27 mouse cellular contexts compared by ENCODE assay signal in genomic region chr4:116764001-116764400, GRCm38 (mm10). TPM values are rescaled to one million over a fixed set of nuclear protein-coding genes. Genes with fewer than 3 reads are reported as not detected.
DNase-seq lines count a peak whose midpoint lies in the region; ATAC-seq and TF ChIP-seq lines count a peak whose summit lies in the region.
"Had no signal": no experiment of that assay in that cellular context is flagged by ENCODE, and none has a peak within 500 bp of the region (broad histone marks: within the 10 kb centered on the region; RNA-seq: fewer than 3 reads in every experiment).

No protein-coding gene starts in this region.

- peak; percentile 74 for DNase-seq in heart, adult 11 months
- DNase-seq in heart, postnatal 4 days = no peak
- DNase-seq in R1 (ENCODE audit: low read depth, low spot score) = peak; percentile 57
- no peak for DNase-seq in embryo, embryonic 10.5 days (ENCODE audit: low spot score)
- DNase-seq: adrenal gland, adult 8-10 months; adrenal gland, postnatal 14 days; adrenal gland, postnatal 36 days; B cell, adult 2 months; cerebellum, adult 11-12 months; cerebellum, adult 2 months; cerebellum, adult 9-10 months; cerebellum, postnatal 10 days; cerebellum, postnatal 25 days; embryo, embryonic 11 days; forebrain, postnatal 0 days had no signal

- peaks cover 12% of the 10 kb centered on the region for H3K36me3 ChIP-seq in C2C12 (ENCODE audit: control insufficient read depth, insufficient read depth)
- H3K36me3 ChIP-seq in forebrain, embryonic 12.5 days (replicated peaks) = no peaks in the 10 kb centered on the region
- H3K36me3 ChIP-seq: embryonic facial prominence, embryonic 13.5 days; embryonic facial prominence, embryonic 15.5 days; forebrain, embryonic 10.5 days; forebrain, embryonic 15.5 days had no signal

- no peak overlapping the region for H3K9ac ChIP-seq in forebrain, embryonic 12.5 days
- H3K9ac ChIP-seq: embryonic facial prominence, embryonic 13.5 days; embryonic facial prominence, embryonic 15.5 days; forebrain, embryonic 13.5 days; forebrain, embryonic 15.5 days; forebrain, postnatal 0 days had no signal

- H3K4me1 ChIP-seq in forebrain, embryonic 12.5 days = no peaks in the 10 kb centered on the region
- H3K4me1 ChIP-seq: embryonic facial prominence, embryonic 13.5 days; embryonic facial prominence, embryonic 15.5 days; forebrain, embryonic 10.5 days; forebrain, embryonic 13.5 days; forebrain, embryonic 15.5 days had no signal

- H3K9me3 ChIP-seq in forebrain, embryonic 12.5 days = no peaks in the 10 kb centered on the region
- H3K9me3 ChIP-seq: embryonic facial prominence, embryonic 13.5 days; embryonic facial prominence, embryonic 15.5 days; forebrain, embryonic 10.5 days; forebrain, embryonic 13.5 days; forebrain, embryonic 15.5 days; G1E had no signal

- H3K27me3 ChIP-seq in C2C12 (ENCODE audit: control insufficient read depth, insufficient read depth, insufficient read length) = no peaks in the 10 kb centered on the region
- no peaks in the 10 kb centered on the region for H3K27me3 ChIP-seq in forebrain, embryonic 12.5 days
- H3K27me3 ChIP-seq: embryonic facial prominence, embryonic 13.5 days; embryonic facial prominence, embryonic 15.5 days; forebrain, embryonic 13.5 days; forebrain, embryonic 15.5 days; Patski had no signal

- TF ChIP-seq CTCF in C2C12 (IDR thresholded peaks at IDR 0.05; ENCODE audit: control insufficient read depth, insufficient read depth, insufficient read length) = no peak

- 94% methylated on average over 5 of the region's 5 CpGs for WGBS in forebrain, embryonic 12.5 days

- no peak overlapping the region for H3ac ChIP-seq in C2C12 (ENCODE audit: control insufficient read depth, insufficient read length, low read depth)

- no peaks in the 10 kb centered on the region for H3K79me2 ChIP-seq in C2C12 (ENCODE audit: control insufficient read depth, insufficient read depth)

- H3K4me3 ChIP-seq in C2C12 (ENCODE audit: insufficient read depth, poor library complexity, severe bottlenecking) = no peak overlapping the region
- no peak overlapping the region for H3K4me3 ChIP-seq in forebrain, embryonic 12.5 days (replicated peaks)
- H3K4me3 ChIP-seq: embryonic facial prominence, embryonic 13.5 days; embryonic facial prominence, embryonic 15.5 days; erythroblast, embryonic 14.5 days; forebrain, embryonic 10.5 days; forebrain, embryonic 13.5 days; forebrain, embryonic 15.5 days had no signal

- H3K79me3 ChIP-seq in C2C12 (ENCODE audit: low read depth) = no peaks in the 10 kb centered on the region

- no peak for ATAC-seq in forebrain, embryonic 12.5 days (ENCODE audit: low FRiP score)
- no peak for ATAC-seq in granulocyte monocyte progenitor cell, adult 5-6 weeks (replicated peaks; ENCODE audit: poor library complexity, severe bottlenecking)
- ATAC-seq: activated CD4-positive, CD25-positive, alpha-beta regulatory T cell, adult 4 months; forebrain, embryonic 13.5 days; forebrain, embryonic 15.5 days; forebrain, postnatal 0 days; Patski had no signal

- no peak overlapping the region for H3K27ac ChIP-seq in forebrain, embryonic 12.5 days
- H3K27ac ChIP-seq: embryonic facial prominence, embryonic 13.5 days; embryonic facial prominence, embryonic 15.5 days; forebrain, embryonic 10.5 days; forebrain, embryonic 13.5 days; forebrain, embryonic 15.5 days had no signal

- H3K4me2 ChIP-seq in forebrain, embryonic 12.5 days = no peak overlapping the region
- H3K4me2 ChIP-seq: embryonic facial prominence, embryonic 13.5 days; embryonic facial prominence, embryonic 15.5 days; forebrain, embryonic 13.5 days; forebrain, embryonic 15.5 days had no signal

TF ChIP-seq in C2C12, 6 proteins besides CTCF, POLR2A, EP300 and RAD21:
- TF ChIP-seq CEBPB (IDR thresholded peaks at IDR 0.05; ENCODE audit: low read depth) = peak; percentile 68
- TF ChIP-seq MYOG (IDR thresholded peaks at IDR 0.05; ENCODE audit: control insufficient read depth, extremely low read depth, insufficient read length) = no peak
TF ChIP-seq in C2C12: peak in this region for 1.

RNA-seq across cellular contexts. Expression of gene Tesk2, which starts 43.3 kb away (rescaled TPM):
- 1 to 10 TPM; 1.9 to 2.1 TPM for total RNA-seq in heart, postnatal 4 days (2021)
- 12.0 TPM for polyA plus RNA-seq in C2C12 (2012; fragmentation: generic; extraction: Trizol)
- polyA plus RNA-seq in forebrain, embryonic 12.5 days (2016; fragmentation: Nextera tagmentation; extraction: Ambion mirVana) = 6.5 and 6.7 TPM in 2 replicates
- 7.3 and 9.3 TPM in 2 replicates for total RNA-seq in granulocyte monocyte progenitor cell, adult 5-6 weeks (2014; fragmentation: Nextera tagmentation)
- 7.3 and 11.1 TPM in 2 replicates for total RNA-seq in granulocyte monocyte progenitor cell, adult 5-6 weeks (2017)

RNA-seq across cellular contexts. Expression of gene Toe1, which starts 43.4 kb away (rescaled TPM):
- total RNA-seq in heart, postnatal 4 days (2021) = 10 to 100 TPM; 13.3 to 15.4 TPM
- 23.4 TPM for polyA plus RNA-seq in C2C12 (2012; fragmentation: generic; extraction: Trizol)
- 32.0 and 34.1 TPM in 2 replicates for polyA plus RNA-seq in forebrain, embryonic 12.5 days (2016; fragmentation: Nextera tagmentation; extraction: Ambion mirVana)
- total RNA-seq in granulocyte monocyte progenitor cell, adult 5-6 weeks (2014; fragmentation: Nextera tagmentation) = 23.3 and 24.4 TPM in 2 replicates
- total RNA-seq in granulocyte monocyte progenitor cell, adult 5-6 weeks (2017) = 39.7 and 58.6 TPM in 2 replicates

RNA-seq across cellular contexts. Expression of gene Mutyh, which starts 43.5 kb away (rescaled TPM):
- 1 to 10 TPM; 4.0 to 4.2 TPM for total RNA-seq in heart, postnatal 4 days (2021)
- 6.3 TPM for polyA plus RNA-seq in C2C12 (2012; fragmentation: generic; extraction: Trizol)
- 17.7 and 20.5 TPM in 2 replicates for polyA plus RNA-seq in forebrain, embryonic 12.5 days (2016; fragmentation: Nextera tagmentation; extraction: Ambion mirVana)
- total RNA-seq in granulocyte monocyte progenitor cell, adult 5-6 weeks (2014; fragmentation: Nextera tagmentation) = 13.0 and 17.2 TPM in 2 replicates
- 4.5 and 5.8 TPM in 2 replicates for total RNA-seq in granulocyte monocyte progenitor cell, adult 5-6 weeks (2017)
- polyA plus RNA-seq: erythroblast, embryonic 14.5 days had no signal

RNA-seq across cellular contexts. Expression of gene Ccdc163, which starts 55.7 kb away (rescaled TPM):
- total RNA-seq in heart, postnatal 4 days (2021) = 10 to 100 TPM; 10.2 to 10.5 TPM
- polyA plus RNA-seq in C2C12 (2012; fragmentation: generic; extraction: Trizol) = 22.0 TPM
- 26.6 and 28.5 TPM in 2 replicates for polyA plus RNA-seq in forebrain, embryonic 12.5 days (2016; fragmentation: Nextera tagmentation; extraction: Ambion mirVana)
- 47.8 and 66.8 TPM in 2 replicates for total RNA-seq in granulocyte monocyte progenitor cell, adult 5-6 weeks (2014; fragmentation: Nextera tagmentation)
- 13.6 and 18.8 TPM in 2 replicates for total RNA-seq in granulocyte monocyte progenitor cell, adult 5-6 weeks (2017)

RNA-seq across cellular contexts. Expression of gene Mmachc, which starts 55.8 kb away (rescaled TPM):
- 10 to 100 TPM; 26.5 to 32.4 TPM for total RNA-seq in heart, postnatal 4 days (2021)
- 12.5 TPM for polyA plus RNA-seq in C2C12 (2012; fragmentation: generic; extraction: Trizol)
- polyA plus RNA-seq in forebrain, embryonic 12.5 days (2016; fragmentation: Nextera tagmentation; extraction: Ambion mirVana) = 36.0 and 37.3 TPM in 2 replicates
- 31.0 and 32.4 TPM in 2 replicates for total RNA-seq in granulocyte monocyte progenitor cell, adult 5-6 weeks (2014; fragmentation: Nextera tagmentation)
- total RNA-seq in granulocyte monocyte progenitor cell, adult 5-6 weeks (2017) = 19.2 and 27.0 TPM in 2 replicates

Comparison
In these comparisons a context has a peak if more than half of its experiments do, and no peak if none do; other contexts are left out.
1. DNase-seq: peak in heart, adult 11 months (single experiment) and R1 (single experiment); none in heart, postnatal 4 days (single experiment) and embryo, embryonic 10.5 days (single experiment).